Mouse (Mus musculus) liver, embryonic 13.5 days (tissue): ENCODE data around the gene Zbtb48. TPM values are rescaled to one million over a fixed set of nuclear protein-coding genes. Genes with fewer than 3 reads are reported as not detected.

ENCODE experiments used
- ATAC-seq: fragments of 200-750 bp; cut with Nextera tagmentation; 2 replicates; pipeline ENCODE4 v1.8.0; 2017; ENCODE audit warnings: low read depth, mild to moderate bottlenecking, moderate number of reproducible peaks, moderate library complexity
- DNase-seq: peaks from one replicate; pipeline ENCODE4 v3.0.0; 2022
- H3K27ac ChIP-seq: fragments of 300-500 bp; sonication (generic); 2 replicates; pipeline ENCODE4 v1.5.1; 2015; ENCODE audit warnings: moderate library complexity, mild to moderate bottlenecking, inconsistent platforms
- H3K27me3 ChIP-seq: fragments of 300-500 bp; sonication (generic); 2 replicates; pipeline ENCODE4 v1.6.1; 2015; ENCODE audit warnings: mild to moderate bottlenecking, inconsistent platforms
- H3K36me3 ChIP-seq: fragments of 300-500 bp; sonication (generic); 2 replicates; pipeline ENCODE4 v1.6.1; 2015; ENCODE audit warnings: mild to moderate bottlenecking, inconsistent platforms
- H3K4me1 ChIP-seq: fragments of 300-500 bp; sonication (generic); replicated peaks from 2 replicates; pipeline ENCODE4 v1.6.1; 2015; ENCODE audit warnings: inconsistent platforms
- H3K4me2 ChIP-seq: fragments of 300-500 bp; sonication (generic); 2 replicates; pipeline ENCODE4 v1.6.1; 2015; ENCODE audit warnings: inconsistent platforms, mild to moderate bottlenecking, moderate library complexity
- H3K4me3 ChIP-seq: fragments of 300-500 bp; sonication (generic); replicated peaks from 2 replicates; pipeline ENCODE4 v1.5.1; 2015; ENCODE audit warnings: mild to moderate bottlenecking, inconsistent platforms
- H3K9ac ChIP-seq: fragments of 300-500 bp; sonication (generic); 2 replicates; pipeline ENCODE4 v1.6.1; 2015; ENCODE audit warnings: mild to moderate bottlenecking, inconsistent platforms
- H3K9me3 ChIP-seq: fragments of 300-500 bp; sonication (generic); replicated peaks from 2 replicates; pipeline ENCODE4 v1.6.1; 2016; ENCODE audit warnings: inconsistent platforms
- WGBS: fragments of 180-500 bp; shearing (Covaris S2); methylation state at CpG from one replicate; pipeline ENCODE4 v1.1.7; 2015; ENCODE audit not compliant: insufficient replicate concordance; 5-methylcytosine and 5-hydroxymethylcytosine counted together
- polyA plus RNA-seq: library from polyadenylated mRNA; unstranded; fragments of >200 nt; fragmentation: Nextera tagmentation; extraction: Ambion mirVana; gene quantifications from 2 replicates; pipeline ENCODE4 v1.2.1, GENCODE M21; 2015

Gene Zbtb48
- polyA plus RNA-seq, 1 experiment from 2014 or later: 7.2 TPM

DNA sequence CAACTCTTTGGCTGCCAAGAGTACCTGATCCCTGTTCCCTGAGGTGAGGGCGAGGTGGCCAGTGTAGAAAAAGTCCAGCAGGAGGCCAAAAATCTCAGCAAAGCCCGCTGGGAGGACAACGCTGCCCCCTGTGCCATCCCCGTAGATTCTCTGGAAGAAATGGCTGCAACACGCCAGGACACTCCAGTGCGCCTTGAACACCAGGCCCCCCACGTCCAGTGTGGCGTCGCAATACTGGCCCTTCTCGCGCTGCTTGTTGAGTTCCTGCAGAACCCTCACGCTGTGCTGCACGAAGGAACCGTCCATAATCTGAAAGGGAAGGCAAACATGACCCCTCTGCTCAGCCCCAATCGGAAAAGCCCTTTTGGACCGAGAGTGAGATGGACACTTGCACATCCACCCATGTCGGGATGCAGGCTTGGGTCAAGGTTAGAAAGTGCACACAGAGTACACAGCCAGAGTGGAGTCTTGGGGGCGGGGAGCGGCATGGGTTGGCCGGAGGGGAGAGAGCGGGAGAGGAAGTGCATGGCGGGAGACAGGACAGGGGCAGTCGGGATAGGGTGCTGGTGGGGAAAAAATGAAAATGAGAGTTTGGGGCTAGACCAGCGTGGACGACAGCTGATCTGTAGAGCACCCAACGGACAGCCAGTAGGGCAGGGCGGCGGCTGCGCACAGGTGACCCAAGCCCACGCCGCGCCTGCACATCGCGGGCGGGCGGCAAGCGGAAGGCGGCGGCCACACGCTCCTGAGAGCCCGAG, 541 bp downstream of the Zbtb48 start:
- 3% methylated on average over 41 of the region's 41 CpGs for WGBS
- H3K4me3 ChIP-seq: peak overlapping the region; percentile 86
- peaks cover 3% of the 10 kb centered on the region; the same call in 1 of the 2 replicates for H3K27me3 ChIP-seq
- peak overlapping the region; percentile 93 for H3K4me2 ChIP-seq
- H3K9ac ChIP-seq: peak overlapping the region; percentile 86
- DNase-seq (no peak), ATAC-seq (peak; percentile 67)
- H3K36me3 ChIP-seq: peaks cover 34% of the 10 kb centered on the region
- peak overlapping the region; percentile 87 for H3K27ac ChIP-seq
- H3K9me3 ChIP-seq: no peaks in the 10 kb centered on the region
- peaks cover 60% of the 10 kb centered on the region for H3K4me1 ChIP-seq

DNA sequence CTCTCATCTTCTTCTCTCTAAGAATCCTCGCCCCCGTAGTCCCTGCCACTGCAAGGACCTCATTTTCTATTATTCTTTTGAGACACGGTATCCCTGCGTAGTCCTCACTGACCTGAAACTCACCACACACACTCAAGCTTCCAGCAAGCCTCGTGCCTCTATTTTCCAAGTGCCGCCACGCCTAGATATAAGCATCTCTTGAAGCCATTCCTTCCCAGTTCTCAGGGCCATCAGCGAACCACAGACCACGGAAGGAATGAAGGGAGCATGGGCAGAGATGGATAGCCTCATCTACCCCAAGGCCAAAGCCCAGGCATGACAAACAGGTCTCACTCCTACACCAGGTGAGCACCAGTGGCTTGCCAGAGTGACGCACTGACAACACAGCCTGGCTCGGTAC, 2.9 kb downstream of the Zbtb48 start:
- WGBS: 82% methylated on average over 11 of the region's 11 CpGs
- no peak overlapping the region for H3K27ac ChIP-seq
- no peak overlapping the region for H3K4me3 ChIP-seq
- no peak for ATAC-seq
- H3K4me2 ChIP-seq: peak overlapping the region; percentile 93
- H3K9ac ChIP-seq: peak overlapping the region; percentile 23; the same call in 1 of the 2 replicates
- no peaks in the 10 kb centered on the region for H3K9me3 ChIP-seq
- peaks cover 54% of the 10 kb centered on the region for H3K4me1 ChIP-seq
- no peaks in the 10 kb centered on the region for H3K27me3 ChIP-seq
- peaks cover 58% of the 10 kb centered on the region for H3K36me3 ChIP-seq
- DNase-seq: no peak

DNA sequence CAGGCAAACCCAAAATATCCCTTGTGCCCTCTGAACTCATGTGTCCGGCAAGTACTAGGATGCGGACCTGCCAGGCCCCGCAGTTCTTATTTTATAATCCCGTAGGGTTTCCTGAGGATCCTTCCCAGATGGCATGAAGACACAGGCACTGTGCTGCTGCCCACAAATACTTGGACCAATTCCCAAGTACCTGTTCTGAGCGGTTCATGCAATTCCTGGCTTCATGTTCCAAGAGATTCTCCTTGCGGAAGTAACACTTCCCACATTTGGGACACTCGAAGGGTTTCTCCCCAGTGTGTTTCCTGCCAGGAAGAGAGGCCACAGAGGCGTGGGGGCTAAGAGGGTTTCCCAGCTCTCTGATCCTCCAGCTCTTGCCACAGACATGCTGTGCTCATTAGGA, 5.0 kb downstream of the Zbtb48 start:
- no peaks in the 10 kb centered on the region for H3K9me3 ChIP-seq
- ATAC-seq: no peak
- WGBS: 79% methylated on average over 8 of the region's 8 CpGs

DNA sequence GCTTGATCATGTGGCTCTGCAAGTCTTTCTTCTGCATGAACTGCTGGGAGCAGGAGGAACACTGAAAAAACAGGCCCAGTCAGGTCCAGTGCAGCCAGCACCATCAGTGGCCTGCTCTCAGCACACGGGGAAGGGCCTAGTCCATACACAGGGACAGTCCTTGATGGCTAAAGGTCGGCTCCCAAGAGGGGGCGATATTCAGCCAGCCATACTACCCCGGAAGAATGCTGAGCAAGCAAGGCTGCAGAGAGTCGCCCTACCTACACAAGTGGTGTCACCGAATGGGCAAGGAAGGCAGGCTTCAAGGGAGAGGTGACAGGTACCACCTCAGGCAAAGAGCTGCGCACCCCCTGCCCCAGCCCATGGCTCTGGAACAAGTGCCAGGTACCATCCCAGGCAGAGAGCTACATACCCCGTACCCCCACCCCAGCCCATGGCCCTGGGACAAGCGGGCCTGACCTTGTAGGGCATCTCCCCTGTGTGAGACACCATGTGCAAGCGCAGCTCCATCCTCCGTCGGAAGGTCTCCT, 5.8 kb downstream of the Zbtb48 start:
- H3K27ac ChIP-seq: no peak overlapping the region
- no peaks in the 10 kb centered on the region for H3K27me3 ChIP-seq
- DNase-seq (no peak), ATAC-seq (no peak; the same call in 1 of the 2 replicates)
- 77% methylated on average over 12 of the region's 12 CpGs for WGBS
- no peaks in the 10 kb centered on the region for H3K9me3 ChIP-seq
- H3K36me3 ChIP-seq: peaks cover 74% of the 10 kb centered on the region
- H3K4me2 ChIP-seq: no peak overlapping the region
- H3K9ac ChIP-seq: no peak overlapping the region
- peaks cover 36% of the 10 kb centered on the region for H3K4me1 ChIP-seq
- no peak overlapping the region for H3K4me3 ChIP-seq

More for the DNA sequence above, 5.0 kb downstream of the Zbtb48 start:
- Histone ChIP-seq H3K27ac (no peak overlapping the region), H3K4me3 (no peak overlapping the region), H3K4me2 (no peak overlapping the region), H3K4me1 (peaks cover 41% of the 10 kb centered on the region), H3K27me3 (no peaks in the 10 kb centered on the region), H3K36me3 (peaks cover 72% of the 10 kb centered on the region), H3K9ac (no peak overlapping the region)
- no peak for DNase-seq

DNA sequence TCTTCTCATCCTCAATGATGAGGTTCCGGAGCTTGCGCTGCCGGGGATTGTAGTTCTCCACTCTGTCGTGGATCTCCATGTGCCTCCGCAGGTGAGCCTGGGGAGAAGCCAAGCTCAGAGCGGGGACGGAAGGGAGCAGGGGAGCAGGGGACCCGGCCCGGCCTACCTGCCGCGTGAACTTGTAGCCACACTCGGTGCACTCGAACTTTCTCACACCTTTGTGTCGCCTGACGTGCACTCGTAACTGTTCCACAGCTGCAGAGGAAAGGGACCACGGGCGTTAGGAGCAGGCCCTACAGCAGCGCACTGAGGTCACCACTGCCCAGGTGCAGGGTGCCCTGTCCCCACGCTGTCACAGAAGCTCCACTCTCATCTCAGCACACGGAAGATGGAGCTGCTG, 7.4 kb downstream of the Zbtb48 start:
- H3K9me3 ChIP-seq: no peaks in the 10 kb centered on the region
- H3K9ac ChIP-seq: no peak overlapping the region
- 87% methylated on average over 21 of the region's 21 CpGs for WGBS
- H3K4me2 ChIP-seq: no peak overlapping the region
- H3K4me3 ChIP-seq: no peak overlapping the region
- ATAC-seq: no peak
- no peak overlapping the region for H3K27ac ChIP-seq
- peaks cover 85% of the 10 kb centered on the region for H3K36me3 ChIP-seq
- no peak for DNase-seq
- H3K4me1 ChIP-seq: peaks cover 20% of the 10 kb centered on the region
- no peaks in the 10 kb centered on the region for H3K27me3 ChIP-seq

DNA sequence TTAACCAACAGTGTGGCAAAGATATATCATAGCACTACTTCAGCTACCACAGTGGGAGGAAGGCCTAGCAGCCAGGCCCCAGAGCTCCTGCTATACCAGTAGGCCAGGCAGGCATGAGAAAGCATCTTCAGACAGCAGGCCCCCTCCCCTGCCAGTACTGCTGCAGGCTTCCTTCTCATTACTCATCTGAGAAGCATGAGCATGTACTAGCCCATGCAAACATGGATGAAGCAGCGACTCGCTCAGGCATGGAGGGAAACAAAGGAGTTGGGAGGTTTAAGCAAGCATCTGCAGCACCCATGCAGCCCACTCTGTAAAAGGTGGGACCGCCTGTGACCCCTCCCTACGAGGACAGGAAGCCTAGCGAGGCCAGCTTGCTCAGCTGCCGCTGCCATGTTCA, 8.4 kb downstream of the Zbtb48 start:
- no peak overlapping the region for H3K9ac ChIP-seq
- no peaks in the 10 kb centered on the region for H3K27me3 ChIP-seq
- WGBS: 81% methylated on average over 6 of the region's 6 CpGs
- H3K4me3 ChIP-seq: no peak overlapping the region
- no peak overlapping the region for H3K4me2 ChIP-seq
- no peak for ATAC-seq
- no peak overlapping the region for H3K27ac ChIP-seq
- peaks cover 10% of the 10 kb centered on the region for H3K4me1 ChIP-seq
- no peak for DNase-seq
- H3K9me3 ChIP-seq: no peaks in the 10 kb centered on the region
- peaks cover 87% of the 10 kb centered on the region for H3K36me3 ChIP-seq

DNA sequence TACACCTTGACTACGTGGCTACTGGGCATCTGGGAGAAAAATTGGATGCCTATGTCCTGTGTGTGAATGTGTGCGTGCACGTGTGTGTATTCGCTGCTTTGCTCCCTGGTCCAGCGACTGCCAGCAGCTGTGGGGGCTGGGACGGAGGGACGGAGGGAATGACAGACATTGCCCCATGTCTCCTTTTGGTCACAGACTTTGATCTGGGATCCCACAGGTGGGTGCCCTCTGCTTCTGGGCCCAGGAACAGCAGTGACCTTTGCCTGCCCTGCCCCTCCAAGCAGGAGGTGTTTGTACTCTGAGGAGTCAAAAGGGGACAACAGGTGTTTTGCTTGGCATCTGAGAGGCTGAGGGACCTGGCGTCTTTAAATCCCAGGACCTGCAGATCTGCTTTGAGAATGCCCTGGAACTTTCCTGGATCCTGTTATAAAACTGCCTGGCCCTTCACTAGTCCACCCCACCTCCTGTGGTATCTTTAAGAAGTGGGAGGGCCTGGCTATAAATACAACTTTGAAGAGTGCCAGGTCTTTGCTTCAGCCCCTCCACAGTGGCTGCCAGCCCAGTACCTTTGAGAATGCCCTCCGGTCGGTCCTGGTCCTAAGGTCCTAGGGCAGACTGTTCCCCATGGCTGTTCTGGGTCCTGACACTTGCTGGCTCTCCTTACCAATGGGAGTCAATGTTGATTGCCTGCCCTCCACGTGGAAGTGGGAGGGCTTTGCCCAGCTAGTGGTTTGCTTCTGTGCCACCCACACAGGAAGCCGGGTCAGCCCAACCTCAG, 14.2 kb downstream of the Zbtb48 start:
- H3K27ac ChIP-seq: 0 out of 2 replicates have a peak overlapping the region, but pooled peaks have one; percentile 4
- peaks cover under 1% of the 10 kb centered on the region; the same call in 1 of the 2 replicates for H3K27me3 ChIP-seq
- H3K4me2 ChIP-seq: no peak overlapping the region
- H3K4me3 ChIP-seq: no peak overlapping the region
- H3K9me3 ChIP-seq: no peaks in the 10 kb centered on the region
- peaks cover 49% of the 10 kb centered on the region for H3K4me1 ChIP-seq
- no peak overlapping the region for H3K9ac ChIP-seq
- no peak for DNase-seq
- H3K36me3 ChIP-seq: peaks cover 60% of the 10 kb centered on the region
- no peak for ATAC-seq
- WGBS: 74% methylated on average over 12 of the region's 12 CpGs

DNA sequence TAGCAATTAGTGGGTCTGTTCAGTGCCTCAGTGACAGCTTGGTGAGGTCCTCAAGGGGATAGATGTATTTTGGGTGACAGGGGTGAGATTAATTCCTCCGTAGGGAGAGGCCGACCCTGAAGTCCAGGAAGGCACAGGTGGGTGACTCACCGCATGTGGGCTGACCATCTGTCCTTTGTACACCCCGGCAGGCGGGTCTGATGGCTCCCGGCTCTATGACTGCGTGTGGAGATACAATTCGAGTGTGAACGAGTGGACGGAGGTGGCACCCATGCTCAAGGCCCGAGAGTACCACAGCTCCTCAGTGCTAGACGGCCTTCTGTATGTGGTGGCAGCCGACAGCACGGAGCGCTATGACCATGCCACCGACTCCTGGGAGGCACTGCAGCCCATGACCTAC, 15.4 kb downstream of the Zbtb48 start:
- peaks cover 60% of the 10 kb centered on the region for H3K4me1 ChIP-seq
- H3K4me2 ChIP-seq: peak overlapping the region; percentile 100
- H3K9me3 ChIP-seq: no peaks in the 10 kb centered on the region
- 0 out of 2 replicates have a peak overlapping the region, but pooled peaks have one; percentile 85 for H3K4me3 ChIP-seq
- H3K27me3 ChIP-seq: peaks cover 12% of the 10 kb centered on the region
- WGBS: 88% methylated on average over 16 of the region's 16 CpGs
- peaks cover 51% of the 10 kb centered on the region for H3K36me3 ChIP-seq
- DNase-seq (no peak), ATAC-seq (no peak)
- H3K27ac ChIP-seq: no peak overlapping the region; the same call in 1 of the 2 replicates
- H3K9ac ChIP-seq: no peak overlapping the region

DNA sequence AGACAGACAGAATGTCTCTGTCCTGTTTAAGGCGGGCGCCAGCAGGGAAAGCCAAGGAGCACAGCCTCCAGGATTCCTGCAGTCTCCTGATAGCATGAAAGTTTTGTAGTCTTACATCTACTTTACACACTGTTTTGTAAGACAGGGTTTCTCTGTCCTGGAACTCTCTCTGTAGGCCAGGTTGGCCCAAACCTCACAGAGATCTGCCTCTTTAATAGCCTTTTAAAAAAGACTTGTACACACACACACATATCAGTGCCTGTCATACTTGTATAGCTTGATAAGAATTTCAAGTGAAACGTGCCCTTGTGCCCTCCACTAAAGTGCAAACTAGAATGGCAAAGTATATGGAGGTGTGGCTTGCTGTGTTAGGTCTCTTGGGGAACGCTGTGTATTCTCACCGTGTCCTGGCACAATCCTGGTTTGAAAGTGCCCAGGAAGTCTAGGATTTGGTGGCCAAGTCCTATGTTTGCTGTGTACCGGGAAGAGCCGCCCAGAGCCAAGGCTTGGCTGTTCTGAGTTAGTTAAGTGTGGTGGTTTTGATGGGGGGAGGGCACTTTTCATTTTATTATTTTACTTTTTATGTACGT, 16.2 kb downstream of the Zbtb48 start:
- DNase-seq: no peak

DNA sequence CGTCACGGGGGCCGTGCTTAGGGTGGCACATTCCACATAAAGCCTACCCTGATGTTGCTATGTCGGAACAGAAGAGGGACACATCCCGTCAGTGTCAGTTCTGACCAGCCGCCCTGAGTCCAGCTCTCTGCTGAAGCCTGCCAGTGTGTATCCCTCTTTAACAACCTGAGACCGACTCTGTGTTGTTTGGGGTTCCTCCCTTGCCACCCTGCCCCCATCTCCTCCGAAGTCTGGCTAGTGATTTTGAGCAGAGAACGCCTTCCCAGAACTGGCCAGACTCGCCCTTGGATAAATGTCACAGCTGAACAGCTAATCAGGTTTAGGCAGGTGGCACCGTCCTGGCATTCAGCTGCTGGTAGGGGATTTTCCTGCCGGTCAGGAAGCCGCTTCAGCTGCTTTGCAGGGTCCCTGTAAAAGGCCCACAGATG, 16.8 kb downstream of the Zbtb48 start:
- DNase-seq (no peak), ATAC-seq (peak; percentile 39)
- peak overlapping the region; percentile 100 for H3K4me2 ChIP-seq
- peaks cover 42% of the 10 kb centered on the region for H3K36me3 ChIP-seq
- 6% methylated on average over 13 of the region's 13 CpGs for WGBS
- peak overlapping the region; percentile 86 for H3K9ac ChIP-seq
- H3K4me1 ChIP-seq: peaks cover 72% of the 10 kb centered on the region
- H3K27ac ChIP-seq: peak overlapping the region; percentile 88
- peaks cover 21% of the 10 kb centered on the region for H3K27me3 ChIP-seq
- H3K9me3 ChIP-seq: no peaks in the 10 kb centered on the region
- H3K4me3 ChIP-seq: peak overlapping the region; percentile 85

More for the DNA sequence above, 16.2 kb downstream of the Zbtb48 start:
- peak overlapping the region; percentile 100 for H3K4me2 ChIP-seq
- ATAC-seq: peak; percentile 1; the same call in 1 of the 2 replicates
- peak overlapping the region; percentile 85 for H3K4me3 ChIP-seq
- 58% methylated on average over 8 of the region's 8 CpGs for whole genome bisulfite sequencing
- H3K4me1 ChIP-seq: peaks cover 69% of the 10 kb centered on the region
- H3K27me3 ChIP-seq: peaks cover 21% of the 10 kb centered on the region
- peak overlapping the region; percentile 88 for H3K27ac ChIP-seq
- no peaks in the 10 kb centered on the region for H3K9me3 ChIP-seq
- peak overlapping the region; percentile 86 for H3K9ac ChIP-seq
- peaks cover 48% of the 10 kb centered on the region for H3K36me3 ChIP-seq
